In the genomic region with DNA sequence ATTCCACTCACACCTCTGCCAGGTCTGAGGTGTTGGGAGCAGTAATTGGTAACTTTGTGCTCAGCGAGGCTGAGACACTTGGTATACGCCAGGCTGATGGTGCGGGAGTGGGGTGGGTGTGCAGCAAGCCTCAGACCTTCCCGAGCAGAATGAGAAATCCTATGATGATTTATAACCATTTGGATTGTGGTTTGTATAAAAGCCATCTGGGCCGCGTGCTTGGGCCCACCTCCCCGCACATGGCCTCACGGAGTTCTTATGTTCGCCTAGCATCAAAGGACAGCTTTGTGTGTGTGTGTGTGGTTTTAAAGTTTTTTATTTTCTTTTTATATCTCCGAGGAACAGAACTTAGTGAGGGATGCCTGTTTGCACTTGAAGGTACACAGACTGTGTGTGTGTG, we compare ENCODE assay signal across 17 mouse cellular contexts.
DNase-seq lines count a peak whose midpoint lies in the region; ATAC-seq and TF ChIP-seq lines count a peak whose summit lies in the region.
"Had no signal": no experiment of that assay in that cellular context is flagged by ENCODE, and none has a peak within 500 bp of the region (broad histone marks: within the 10 kb centered on the region; RNA-seq: fewer than 3 reads in every experiment).

No protein-coding gene starts in this region.

- H3K36me3 ChIP-seq in kidney, embryonic 14.5 days (ENCODE audit: control insufficient read depth, insufficient read depth, low read length), result no peaks in the 10 kb centered on the region
- no peaks in the 10 kb centered on the region for H3K36me3 ChIP-seq in intestine, embryonic 16.5 days (ENCODE audit: control insufficient read depth, insufficient read depth, low read length)
- H3K36me3 ChIP-seq in kidney, adult 2 months (ENCODE audit: control insufficient read depth, insufficient read depth, low read length), result no peaks in the 10 kb centered on the region

- no peak overlapping the region for H3K27ac ChIP-seq in kidney, embryonic 14.5 days (ENCODE audit: low read depth, low read length)
- no peak overlapping the region for H3K27ac ChIP-seq in intestine, embryonic 16.5 days (ENCODE audit: low read length)
- no peak overlapping the region for H3K27ac ChIP-seq in kidney, adult 2 months (ENCODE audit: insufficient read depth, low read depth, low read length)
- H3K27ac ChIP-seq: gastrocnemius, adult 2 months had no signal

- no peak for TF ChIP-seq CTCF in kidney, adult 2 months (conservative IDR thresholded peaks at IDR 0.05; ENCODE audit: insufficient read depth, insufficient read length, low read depth, low read length)

- H3K27me3 ChIP-seq in kidney, embryonic 14.5 days (ENCODE audit: control insufficient read depth, insufficient read depth, low read length), result no peaks in the 10 kb centered on the region
- H3K27me3 ChIP-seq in intestine, embryonic 16.5 days (replicated peaks; ENCODE audit: control insufficient read depth, insufficient read depth, low read length), result no peaks in the 10 kb centered on the region
- H3K27me3 ChIP-seq in kidney, adult 2 months (replicated peaks; ENCODE audit: control insufficient read depth, insufficient read depth, low read length), result no peaks in the 10 kb centered on the region

- TF ChIP-seq POLR2A in kidney, adult 2 months (IDR thresholded peaks at IDR 0.05; ENCODE audit: low read depth, low read length), result no peak

- H3K4me1 ChIP-seq in kidney, embryonic 14.5 days (ENCODE audit: control insufficient read depth, insufficient read depth, low read length), result peaks cover 5% of the 10 kb centered on the region; the same call in 1 of the 2 replicates
- H3K4me1 ChIP-seq in intestine, embryonic 16.5 days (ENCODE audit: control insufficient read depth, insufficient read depth, low read length), result peaks cover 9% of the 10 kb centered on the region; the same call in 1 of the 2 replicates
- H3K4me1 ChIP-seq in kidney, adult 2 months (ENCODE audit: control insufficient read depth, insufficient read depth, low read length), result no peaks in the 10 kb centered on the region

- ATAC-seq in kidney, embryonic 14.5 days (ENCODE audit: low FRiP score, low TSS enrichment), result 0 out of 2 replicates have a peak, but pooled peaks have one; percentile 35
- ATAC-seq in intestine, embryonic 16.5 days, result peak; percentile 42; the same call in 1 of the 2 replicates
- ATAC-seq: inflammation-experienced regulatory T-cells, adult 6 months had no signal

- DNase-seq in embryo, embryonic 11 days, result peak; percentile 46
- DNase-seq in embryo, embryonic 10 days (ENCODE audit: low spot score), result no peak
- no peak for DNase-seq in kidney, postnatal 36 days
- peak; percentile 43 for DNase-seq in mesoderm, embryonic 11.5 days (ENCODE audit: low read depth, low spot score)
- DNase-seq in heart, adult 18-20 months, result no peak
- DNase-seq in kidney, adult 2 months, result no peak
- DNase-seq: cerebellum, adult 11 months; cerebellum, postnatal 36 days; gastrocnemius, adult 2 months; heart, postnatal 14 days; kidney, postnatal 25 days; lung, adult 2 months had no signal

- 36% methylated on average over 10 of the region's 10 CpGs for WGBS in kidney, embryonic 14.5 days
- WGBS in intestine, embryonic 16.5 days, result 39% methylated on average over 10 of the region's 10 CpGs
- 60% methylated on average over 10 of the region's 10 CpGs for WGBS in kidney, adult 2 months

- no peak overlapping the region for H3K4me3 ChIP-seq in kidney, embryonic 14.5 days (ENCODE audit: low read length)
- H3K4me3 ChIP-seq in intestine, embryonic 16.5 days (ENCODE audit: low read length), result no peak overlapping the region
- no peak overlapping the region for H3K4me3 ChIP-seq in kidney, adult 2 months (ENCODE audit: insufficient read depth, low read depth, low read length)
- H3K4me3 ChIP-seq: erythroblast, embryonic 14.5 days; gastrocnemius, adult 2 months; myocyte had no signal

- H3K9me3 ChIP-seq in kidney, embryonic 14.5 days (ENCODE audit: control insufficient read depth, low read length), result no peaks in the 10 kb centered on the region
- H3K9me3 ChIP-seq in intestine, embryonic 16.5 days (ENCODE audit: control insufficient read depth, low read length), result no peaks in the 10 kb centered on the region

- no peak overlapping the region for H3K4me2 ChIP-seq in kidney, embryonic 14.5 days (replicated peaks; ENCODE audit: low read depth, low read length)
- no peak overlapping the region for H3K4me2 ChIP-seq in intestine, embryonic 16.5 days (ENCODE audit: low read depth, low read length)

- H3K9ac ChIP-seq in kidney, embryonic 14.5 days (ENCODE audit: low read depth, low read length), result no peak overlapping the region
- H3K9ac ChIP-seq in intestine, embryonic 16.5 days (ENCODE audit: low read depth, low read length), result no peak overlapping the region

Comparison
In these comparisons a context has a peak if more than half of its experiments do, and no peak if none do; other contexts are left out.
1. DNase-seq: peak in embryo, embryonic 11 days (single experiment) and mesoderm, embryonic 11.5 days (single experiment); none in embryo, embryonic 10 days (single experiment), kidney, postnatal 36 days (0 of 2), heart, adult 18-20 months (0 of 2) and kidney, adult 2 months (single experiment).